Mouse (Mus musculus): ENCODE results near the gene Elfn2. TPM values are rescaled to one million over a fixed set of nuclear protein-coding genes. Genes with fewer than 3 reads are reported as not detected.

The Elfn2 gene
- polyA plus RNA-seq, 1 experiment: 0.01 TPM

- H3K9me3 ChIP-seq (ENCODE audit: control insufficient read depth, low read length): peaks cover 4% of the 10 kb centered on the region
- no peaks in the 10 kb centered on the region for H3K4me1 ChIP-seq (ENCODE audit: control insufficient read depth)
- no peaks in the 10 kb centered on the region for H3K27me3 ChIP-seq (ENCODE audit: control insufficient read depth)
- no peak overlapping the region for H3K4me3 ChIP-seq (replicated peaks)
- no peaks in the 10 kb centered on the region for H3K36me3 ChIP-seq (ENCODE audit: control insufficient read depth)
- TF ChIP-seq TAL1 (IDR thresholded peaks at IDR 0.05; ENCODE audit: low read length) (no peak), GATA1 (IDR thresholded peaks at IDR 0.05; ENCODE audit: low read length) (no peak)
These were observed 32.2 kb upstream of the Elfn2 start for GRCm38 (mm10) chr15:78750608-78751350.

DNA sequence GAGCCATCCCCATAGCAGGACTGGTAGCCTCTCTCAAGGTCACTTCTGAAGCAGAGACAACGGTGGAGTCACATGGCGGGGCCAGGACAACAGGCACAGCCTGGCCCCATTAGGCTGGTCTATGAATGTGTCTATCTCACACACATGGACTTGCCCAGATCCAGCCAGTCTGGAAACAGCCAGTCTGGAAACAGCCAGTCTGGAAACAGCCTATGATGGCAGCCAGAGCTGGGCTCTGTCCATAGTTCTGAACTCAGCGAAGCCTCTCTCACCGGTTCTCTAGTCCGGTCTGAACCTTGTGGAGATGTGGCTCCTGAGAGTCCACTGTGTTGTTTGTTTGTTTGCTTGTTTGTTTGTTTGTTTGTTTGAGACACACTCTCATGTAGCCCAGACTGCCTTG lies 31.3 kb upstream of the Elfn2 start:
- Histone ChIP-seq H3K36me3 (ENCODE audit: control insufficient read depth) (no peaks in the 10 kb centered on the region), H3K4me3 (replicated peaks) (no peak overlapping the region), H3K27me3 (ENCODE audit: control insufficient read depth) (no peaks in the 10 kb centered on the region), H3K9me3 (ENCODE audit: control insufficient read depth, low read length) (peaks cover 4% of the 10 kb centered on the region), H3K4me1 (ENCODE audit: control insufficient read depth) (no peaks in the 10 kb centered on the region)
- TF ChIP-seq TAL1 (IDR thresholded peaks at IDR 0.05; ENCODE audit: low read length) (no peak), GATA1 (IDR thresholded peaks at IDR 0.05; ENCODE audit: low read length) (no peak)

GRCm38 (mm10) chr15:78744206-78744605 lies 25.6 kb upstream of the Elfn2 start:
- H3K27me3 ChIP-seq (ENCODE audit: control insufficient read depth): no peaks in the 10 kb centered on the region; the same call in 1 of the 2 replicates
- no peaks in the 10 kb centered on the region for H3K9me3 ChIP-seq (ENCODE audit: control insufficient read depth, low read length)
- no peaks in the 10 kb centered on the region for H3K4me1 ChIP-seq (ENCODE audit: control insufficient read depth)
- TF ChIP-seq GATA1 (IDR thresholded peaks at IDR 0.05; ENCODE audit: low read length): no peak
- TF ChIP-seq TAL1 (IDR thresholded peaks at IDR 0.05; ENCODE audit: low read length): no peak
- H3K4me3 ChIP-seq (replicated peaks): no peak overlapping the region
- H3K36me3 ChIP-seq (ENCODE audit: control insufficient read depth): no peaks in the 10 kb centered on the region

- Histone ChIP-seq H3K9me3 (ENCODE audit: control insufficient read depth, low read length) (no peaks in the 10 kb centered on the region), H3K4me1 (ENCODE audit: control insufficient read depth) (no peaks in the 10 kb centered on the region), H3K27me3 (ENCODE audit: control insufficient read depth) (peaks cover 1% of the 10 kb centered on the region; the same call in 1 of the 2 replicates), H3K36me3 (ENCODE audit: control insufficient read depth) (no peaks in the 10 kb centered on the region), H3K4me3 (replicated peaks) (no peak overlapping the region)
- no peak for TF ChIP-seq GATA1 (IDR thresholded peaks at IDR 0.05; ENCODE audit: low read length)
- TF ChIP-seq TAL1 (IDR thresholded peaks at IDR 0.05; ENCODE audit: low read length): no peak
These were observed 24.3 kb upstream of the Elfn2 start for GRCm38 (mm10) chr15:78742831-78743230.

GRCm38 (mm10) chr15:78740662-78741061 lies 22.1 kb upstream of the Elfn2 start:
- TF ChIP-seq GATA1 (IDR thresholded peaks at IDR 0.05; ENCODE audit: low read length) (no peak), TAL1 (IDR thresholded peaks at IDR 0.05; ENCODE audit: low read length) (no peak)
- Histone ChIP-seq H3K4me1 (ENCODE audit: control insufficient read depth) (no peaks in the 10 kb centered on the region), H3K36me3 (ENCODE audit: control insufficient read depth) (no peaks in the 10 kb centered on the region), H3K9me3 (ENCODE audit: control insufficient read depth, low read length) (no peaks in the 10 kb centered on the region), H3K27me3 (ENCODE audit: control insufficient read depth) (peaks cover 6% of the 10 kb centered on the region), H3K4me3 (replicated peaks) (no peak overlapping the region)

DNA sequence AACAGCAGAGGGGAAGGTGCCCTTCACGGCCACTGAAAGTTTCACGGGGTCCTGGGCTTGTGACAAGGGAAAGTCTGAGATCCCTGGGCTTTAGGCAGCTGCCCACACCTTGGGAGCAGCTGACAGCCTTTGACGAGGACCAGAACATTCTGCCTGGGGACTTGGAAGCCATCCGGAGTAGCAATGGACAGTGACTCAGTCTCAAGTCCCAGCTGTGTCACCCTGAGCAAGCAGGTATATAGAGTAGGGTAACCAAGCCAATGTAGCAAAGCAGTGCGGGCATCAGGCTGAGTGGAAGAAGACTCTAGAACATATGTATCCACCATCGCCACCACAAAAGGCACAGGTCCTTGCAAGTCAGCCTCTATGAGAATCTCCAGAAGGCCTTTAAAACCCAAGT lies 18.6 kb upstream of the Elfn2 start:
- Histone ChIP-seq H3K36me3 (ENCODE audit: control insufficient read depth) (no peaks in the 10 kb centered on the region), H3K4me1 (ENCODE audit: control insufficient read depth) (no peaks in the 10 kb centered on the region), H3K4me3 (replicated peaks) (no peak overlapping the region), H3K9me3 (ENCODE audit: control insufficient read depth, low read length) (no peaks in the 10 kb centered on the region), H3K27me3 (ENCODE audit: control insufficient read depth) (peaks cover 6% of the 10 kb centered on the region)
- no peak for TF ChIP-seq TAL1 (IDR thresholded peaks at IDR 0.05; ENCODE audit: low read length)
- TF ChIP-seq GATA1 (IDR thresholded peaks at IDR 0.05; ENCODE audit: low read length): no peak

- H3K9me3 ChIP-seq (ENCODE audit: control insufficient read depth, low read length): no peaks in the 10 kb centered on the region
- TF ChIP-seq TAL1 (IDR thresholded peaks at IDR 0.05; ENCODE audit: low read length) (no peak), GATA1 (IDR thresholded peaks at IDR 0.05; ENCODE audit: low read length) (no peak)
- no peaks in the 10 kb centered on the region for H3K4me1 ChIP-seq (ENCODE audit: control insufficient read depth)
- no peak overlapping the region for H3K4me3 ChIP-seq (replicated peaks)
- H3K36me3 ChIP-seq (ENCODE audit: control insufficient read depth): no peaks in the 10 kb centered on the region
- peaks cover 6% of the 10 kb centered on the region for H3K27me3 ChIP-seq (ENCODE audit: control insufficient read depth)
These were observed 18.1 kb upstream of the Elfn2 start for GRCm38 (mm10) chr15:78736681-78737100.

DNA sequence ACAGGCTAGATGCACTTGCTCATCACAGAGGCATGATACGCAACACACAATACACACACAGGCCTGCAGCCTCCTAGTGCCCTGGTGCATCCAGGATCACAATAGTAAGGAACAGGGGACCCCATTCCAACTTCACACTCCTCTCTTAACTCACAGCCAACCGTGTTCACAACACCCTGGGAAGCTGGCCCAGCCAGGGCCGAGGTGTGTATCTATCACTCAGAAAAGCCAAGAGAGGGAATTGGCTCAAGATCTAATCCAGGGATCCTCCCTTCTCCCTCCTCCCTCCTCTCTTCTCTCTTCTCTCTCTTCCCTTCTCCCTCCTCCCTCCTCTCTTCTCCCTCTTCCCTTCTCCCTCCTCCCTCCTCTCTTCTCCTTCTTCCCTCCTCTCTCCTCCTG lies 17.6 kb upstream of the Elfn2 start:
- TF ChIP-seq TAL1 (IDR thresholded peaks at IDR 0.05; ENCODE audit: low read length): no peak
- TF ChIP-seq GATA1 (IDR thresholded peaks at IDR 0.05; ENCODE audit: low read length): no peak
- Histone ChIP-seq H3K9me3 (ENCODE audit: control insufficient read depth, low read length) (no peaks in the 10 kb centered on the region), H3K27me3 (ENCODE audit: control insufficient read depth) (peaks cover 6% of the 10 kb centered on the region; the same call in 1 of the 2 replicates), H3K4me1 (ENCODE audit: control insufficient read depth) (no peaks in the 10 kb centered on the region), H3K36me3 (ENCODE audit: control insufficient read depth) (no peaks in the 10 kb centered on the region), H3K4me3 (replicated peaks) (no peak overlapping the region)

- H3K36me3 ChIP-seq (ENCODE audit: control insufficient read depth): no peaks in the 10 kb centered on the region
- H3K27me3 ChIP-seq (ENCODE audit: control insufficient read depth): peaks cover 6% of the 10 kb centered on the region; the same call in 1 of the 2 replicates
- H3K4me3 ChIP-seq (replicated peaks): no peak overlapping the region
These were observed 17.0 kb upstream of the Elfn2 start for GRCm38 (mm10) chr15:78735431-78736180.

More at GRCm38 (mm10) chr15:78735431-78736180, 17.0 kb upstream of the Elfn2 start:
- TF ChIP-seq GATA1 (IDR thresholded peaks at IDR 0.05; ENCODE audit: low read length): no peak
- TF ChIP-seq TAL1 (IDR thresholded peaks at IDR 0.05; ENCODE audit: low read length): no peak
- H3K9me3 ChIP-seq (ENCODE audit: control insufficient read depth, low read length): no peaks in the 10 kb centered on the region
- H3K4me1 ChIP-seq (ENCODE audit: control insufficient read depth): no peaks in the 10 kb centered on the region

Measured in erythroblast, embryonic 14.5 days (primary cell).